Mouse (Mus musculus) MEL (cell line): Measurements from ENCODE around the gene Myo1e. TPM values are rescaled to one million over a fixed set of nuclear protein-coding genes. Genes with fewer than 3 reads are reported as not detected.

ENCODE experiments used
- DNase-seq: peaks from one replicate; pipeline ENCODE4 v3.0.0; 2011; ENCODE audit warnings: low read depth, low spot score
- H3K27ac ChIP-seq: 2 replicates; pipeline ENCODE4 v1.5.1; 2012; ENCODE audit warnings: low read depth, mild to moderate bottlenecking, control low read depth, low read length, moderate library complexity; ENCODE audit not compliant: control insufficient read depth
- H3K27me3 ChIP-seq, 2 experiments: fragments of 150-350 bp in 1 of 2; sonication (generic) in 1 of 2; 2 replicates each; pipeline ENCODE4 v1.6.1; 2012; ENCODE audit warnings: low read length in 2 of 2, mild to moderate bottlenecking in 2 of 2, improper control_type of control experiment in 1 of 2, moderate library complexity in 1 of 2; ENCODE audit not compliant: insufficient read depth in 2 of 2, control insufficient read depth in 1 of 2
- H3K36me3 ChIP-seq, 2 experiments: 2 replicates each; pipeline ENCODE4 v1.6.1; 2012 to 2014; ENCODE audit warnings: low read length in 2 of 2, improper control_type of control experiment in 1 of 2, inconsistent platforms in 1 of 2, mild to moderate bottlenecking in 1 of 2; ENCODE audit not compliant: insufficient read depth in 2 of 2, control insufficient read depth in 1 of 2
- H3K4me1 ChIP-seq, 2 experiments: fragments of 150-350 bp in 1 of 2; sonication (generic) in 1 of 2; 2 replicates each; pipeline ENCODE4 v1.6.1; 2012; ENCODE audit warnings: low read length in 2 of 2, improper control_type of control experiment in 1 of 2, mild to moderate bottlenecking in 1 of 2; ENCODE audit not compliant: insufficient read depth in 2 of 2, control insufficient read depth in 1 of 2
- H3K4me3 ChIP-seq, 2 experiments: fragments of 150-350 bp in 1 of 2; sonication (generic) in 1 of 2; 2 replicates each; pipeline ENCODE4 v1.5.1; 2012; ENCODE audit warnings: low read depth in 2 of 2, low read length in 2 of 2, mild to moderate bottlenecking in 2 of 2, moderate library complexity in 2 of 2, control low read depth in 1 of 2, improper control_type of control experiment in 1 of 2; ENCODE audit not compliant: control insufficient read depth in 1 of 2, insufficient read depth in 1 of 2
- H3K79me2 ChIP-seq: 2 replicates; pipeline ENCODE4 v1.6.1; 2012; ENCODE audit warnings: mild to moderate bottlenecking, low read length, moderate library complexity; ENCODE audit not compliant: control insufficient read depth, poor library complexity, insufficient read depth
- H3K9ac ChIP-seq: 2 replicates; pipeline ENCODE4 v1.6.1; 2012; ENCODE audit warnings: low read depth, mild to moderate bottlenecking, control low read depth, low read length, moderate library complexity; ENCODE audit not compliant: control insufficient read depth, poor library complexity, severe bottlenecking
- H3K9me3 ChIP-seq: fragments of 150-350 bp; sonication (generic); replicated peaks from 2 replicates; pipeline ENCODE4 v1.6.1; 2012; ENCODE audit warnings: mild to moderate bottlenecking, low read length, improper control_type of control experiment, moderate library complexity; ENCODE audit not compliant: insufficient read depth
- BHLHE40 ChIP-seq: IDR thresholded peaks from 2 replicates; pipeline ENCODE4 v1.6.1; 2012; ENCODE audit warnings: low read depth, mild to moderate bottlenecking, inconsistent platforms, low read length, improper control_type of control experiment, borderline replicate concordance
- CHD2 ChIP-seq: IDR thresholded peaks from 2 replicates; pipeline ENCODE4 v1.6.1; 2011; ENCODE audit warnings: low read length, improper control_type of control experiment
- EP300 ChIP-seq, 2 experiments: IDR thresholded peaks; 2 replicates each; pipeline ENCODE4 v1.6.1; 2011; ENCODE audit warnings: improper control_type of control experiment in 2 of 2, low read length in 2 of 2, low read depth in 1 of 2, mild to moderate bottlenecking in 1 of 2
- GABPA ChIP-seq: IDR thresholded peaks from 2 replicates; pipeline ENCODE4 v1.6.1; 2012; ENCODE audit warnings: low read depth, mild to moderate bottlenecking, inconsistent platforms, low read length, improper control_type of control experiment, moderate library complexity
- MAZ ChIP-seq: IDR thresholded peaks from 2 replicates; pipeline ENCODE4 v1.6.1; 2012; ENCODE audit warnings: low read depth, mild to moderate bottlenecking, inconsistent platforms, low read length, improper control_type of control experiment
- MXI1 ChIP-seq: IDR thresholded peaks from 2 replicates; pipeline ENCODE4 v1.6.1; 2011; ENCODE audit warnings: mild to moderate bottlenecking, low read depth, low read length, improper control_type of control experiment
- MYB ChIP-seq: IDR thresholded peaks from 2 replicates; pipeline ENCODE4 v1.6.1; 2011; ENCODE audit warnings: mild to moderate bottlenecking, low read depth, low read length, improper control_type of control experiment
- MYC ChIP-seq: IDR thresholded peaks from 2 replicates; pipeline ENCODE4 v1.6.1; 2011; ENCODE audit warnings: low read depth, mild to moderate bottlenecking, low read length, improper control_type of control experiment, moderate library complexity
- POLR2A ChIP-seq, 2 experiments: IDR thresholded peaks; 2 replicates each; pipeline ENCODE4 v1.6.1; 2011 to 2012; ENCODE audit warnings: low read length in 2 of 2, mild to moderate bottlenecking in 2 of 2, control low read depth in 1 of 2, improper control_type of control experiment in 1 of 2, low read depth in 1 of 2, moderate library complexity in 1 of 2; ENCODE audit not compliant: control insufficient read depth in 1 of 2, insufficient read depth in 1 of 2, poor library complexity in 1 of 2
- POLR2AphosphoS5 ChIP-seq: IDR thresholded peaks from 2 replicates; pipeline ENCODE4 v1.6.1; 2012; ENCODE audit warnings: low read depth, borderline replicate concordance, mild to moderate bottlenecking, inconsistent platforms, low read length, moderate library complexity, mixed read lengths
- RAD21 ChIP-seq: IDR thresholded peaks from 2 replicates; pipeline ENCODE4 v1.6.1; 2011; ENCODE audit warnings: mild to moderate bottlenecking, low read depth, low read length, improper control_type of control experiment
- SMC3 ChIP-seq: IDR thresholded peaks from 2 replicates; pipeline ENCODE4 v1.6.1; 2011; ENCODE audit warnings: low read depth, low read length, improper control_type of control experiment
- TBP ChIP-seq: IDR thresholded peaks from 2 replicates; pipeline ENCODE4 v1.8.0; 2011; ENCODE audit warnings: low read depth, low read length, improper control_type of control experiment
- TCF12 ChIP-seq: IDR thresholded peaks from 2 replicates; pipeline ENCODE4 v1.6.1; 2014; ENCODE audit warnings: low read depth, mild to moderate bottlenecking, inconsistent platforms, low read length, improper control_type of control experiment, moderate library complexity
- UBTF ChIP-seq: IDR thresholded peaks from 2 replicates; pipeline ENCODE4 v1.6.1; 2012; ENCODE audit warnings: low read depth, mild to moderate bottlenecking, inconsistent platforms, low read length, improper control_type of control experiment, moderate library complexity, borderline replicate concordance; ENCODE audit not compliant: insufficient read depth
- ZC3H11A ChIP-seq: IDR thresholded peaks from 2 replicates; pipeline ENCODE4 v1.6.1; 2012; ENCODE audit warnings: low read depth, mild to moderate bottlenecking, inconsistent platforms, low read length, improper control_type of control experiment
- ZMIZ1 ChIP-seq: IDR thresholded peaks from 2 replicates; pipeline ENCODE4 v1.6.1; 2012; ENCODE audit warnings: low read depth, mild to moderate bottlenecking, inconsistent platforms, low read length, improper control_type of control experiment, moderate library complexity
- polyA plus RNA-seq, 2 experiments: library from polyadenylated mRNA; stranded (reverse) in 1 of 2; unstranded in 1 of 2; fragments of >175 nt in 1 of 2; fragments of >200 nt in 1 of 2; gene quantifications; 2 replicates each; pipeline versions ENCODE4 v1.2.1 to v1.2.4; 2012; ENCODE audit warnings: low replicate concordance in 2 of 2, low read depth in 1 of 2; ENCODE audit not compliant: insufficient read length in 2 of 2, insufficient read depth in 1 of 2, missing spikeins in 1 of 2
- total RNA-seq: library from RNA; depleted of rRNA; stranded (reverse); fragments of 300-350 nt; gene quantifications from 2 replicates; pipeline ENCODE4 v1.2.3, GENCODE M21; 2012

Gene Myo1e
- total and polyA plus RNA-seq, 3 experiments = 4.9 to 7.8 TPM; not detected in 1

DNA sequence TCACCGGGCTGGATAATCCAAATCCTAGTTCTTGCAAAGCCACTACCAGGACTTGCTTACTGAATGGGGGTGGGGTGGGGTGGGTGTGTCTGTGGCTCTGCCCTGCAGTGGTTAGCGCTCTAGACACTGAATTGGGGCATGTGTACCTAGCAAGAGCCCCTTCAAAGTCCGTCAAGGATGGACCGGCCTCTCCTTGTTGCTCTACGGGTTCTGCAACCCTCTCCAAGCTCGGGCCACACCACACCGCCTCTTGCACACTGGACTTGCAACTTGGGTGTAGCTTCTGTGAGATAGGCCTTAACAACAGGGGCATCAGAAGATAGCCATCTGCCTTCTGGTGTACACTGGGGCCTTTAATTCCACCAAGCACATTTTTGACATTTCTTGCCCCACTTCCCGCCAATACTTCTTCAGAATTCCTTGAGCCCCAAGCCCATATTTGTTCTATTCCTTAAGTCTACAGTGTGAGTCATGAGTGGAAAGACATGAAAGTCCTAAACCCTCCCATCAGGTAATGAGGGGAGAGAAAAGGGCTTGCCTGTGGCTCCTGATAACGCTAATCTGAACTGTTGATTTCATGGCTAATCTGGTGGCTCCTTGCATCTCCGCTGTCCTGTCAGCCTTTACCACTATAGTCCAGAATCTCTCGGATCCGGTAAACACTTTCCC lies 67.9 kb downstream of the Myo1e start:
- Histone ChIP-seq H3K9ac (no peak overlapping the region), H3K27ac (no peak overlapping the region), H3K79me2 (no peaks in the 10 kb centered on the region), H3K4me3 (no peak overlapping the region), H3K4me1 (no peaks in the 10 kb centered on the region), H3K27me3 (no peaks in the 10 kb centered on the region; a peak in 1 of 4 replicates), H3K36me3 (no peaks in the 10 kb centered on the region), H3K9me3 (no peaks in the 10 kb centered on the region)
- TF ChIP-seq TCF12 (no peak), POLR2A (IDR thresholded peaks at IDR 0.05; ENCODE audit: control insufficient read depth in 1 of 2, insufficient read depth in 1 of 2, low read depth in 1 of 2, low read length in 2 of 2, poor library complexity in 1 of 2) (no peak), SMC3 (no peak), MXI1 (no peak), EP300 (IDR thresholded peaks at IDR 0.05; ENCODE audit: low read depth in 1 of 2, low read length in 2 of 2) (no peak), MYC (no peak), TBP (no peak), CHD2 (no peak), POLR2AphosphoS5 (no peak)
- DNase-seq = no peak

DNA sequence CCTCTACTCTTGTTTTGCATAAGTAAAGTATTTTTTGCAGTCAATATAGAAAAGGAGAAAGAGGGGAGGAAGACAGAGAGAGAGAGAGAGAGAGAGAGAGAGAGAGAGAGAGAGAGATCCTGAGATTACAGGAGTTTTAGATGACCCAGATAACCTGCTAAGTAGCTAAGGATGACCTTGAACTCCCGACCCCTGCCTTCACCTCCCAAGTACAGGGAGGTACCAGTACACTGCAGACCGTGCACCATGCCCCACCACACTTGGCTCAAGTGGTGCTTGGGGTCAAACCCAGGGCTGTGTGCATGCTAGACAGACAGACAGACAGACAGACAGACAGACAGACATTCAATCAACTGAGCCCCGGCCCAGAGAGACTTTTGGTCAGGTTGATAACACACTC lies 69.9 kb downstream of the Myo1e start:
- Histone ChIP-seq H3K4me1 (no peaks in the 10 kb centered on the region), H3K27ac (no peak overlapping the region), H3K9me3 (no peaks in the 10 kb centered on the region), H3K79me2 (no peaks in the 10 kb centered on the region), H3K9ac (no peak overlapping the region), H3K27me3 (no peaks in the 10 kb centered on the region; a peak in 1 of 4 replicates), H3K36me3 (no peaks in the 10 kb centered on the region), H3K4me3 (no peak overlapping the region)
- DNase-seq = no peak
- TF ChIP-seq ZC3H11A (no peak), GABPA (no peak), MAZ (no peak), BHLHE40 (no peak), RAD21 (no peak), MXI1 (no peak), TBP (no peak), ZMIZ1 (no peak), MYB (no peak), UBTF (no peak)
